Mouse (Mus musculus) lung, postnatal 4 days (tissue): ENCODE data around the gene Glo1.

Experiments
- DNase-seq, 2 experiments: peaks; one replicate each; pipeline ENCODE4 v3.0.0; 2021

Glo1 gene

DNA sequence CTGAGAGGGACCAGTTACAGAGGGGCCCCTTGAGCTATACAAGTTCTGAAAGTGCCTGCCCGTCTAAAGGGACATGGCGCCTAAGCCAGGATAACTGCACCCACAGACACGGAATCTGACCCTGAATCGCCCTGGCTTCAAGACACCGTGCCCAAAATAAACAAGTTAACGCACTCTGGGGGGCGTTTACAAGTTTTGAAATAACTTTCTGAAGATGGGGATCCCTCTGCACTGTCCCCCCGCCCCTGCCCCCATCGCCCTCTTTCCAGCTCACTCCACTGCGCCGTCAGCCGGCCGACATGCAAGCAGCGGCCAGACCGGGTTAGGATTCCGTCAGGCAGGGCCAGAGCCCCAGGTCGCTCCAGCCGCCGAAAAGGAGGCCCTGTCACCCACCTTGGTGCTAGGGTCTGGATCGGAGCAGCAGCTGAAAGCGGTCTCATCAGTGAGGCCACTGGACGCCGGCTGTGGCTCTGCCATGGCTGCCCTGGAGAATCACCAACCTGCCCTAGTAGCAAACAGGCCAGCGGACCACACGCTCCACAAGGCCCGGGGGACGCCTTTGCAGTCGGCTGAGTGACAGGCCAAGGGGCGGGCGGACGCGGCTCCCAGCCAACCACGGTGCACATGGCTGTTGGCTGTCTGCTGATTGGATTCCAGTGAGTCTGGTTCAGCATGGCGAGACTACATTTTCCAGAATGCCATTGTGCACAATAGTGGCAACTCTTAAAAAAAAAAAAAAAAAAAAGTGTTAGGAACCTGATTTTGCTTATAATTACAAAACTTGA lies 14.4 kb downstream of the Glo1 start:
- DNase-seq: peak; percentile 100

DNA sequence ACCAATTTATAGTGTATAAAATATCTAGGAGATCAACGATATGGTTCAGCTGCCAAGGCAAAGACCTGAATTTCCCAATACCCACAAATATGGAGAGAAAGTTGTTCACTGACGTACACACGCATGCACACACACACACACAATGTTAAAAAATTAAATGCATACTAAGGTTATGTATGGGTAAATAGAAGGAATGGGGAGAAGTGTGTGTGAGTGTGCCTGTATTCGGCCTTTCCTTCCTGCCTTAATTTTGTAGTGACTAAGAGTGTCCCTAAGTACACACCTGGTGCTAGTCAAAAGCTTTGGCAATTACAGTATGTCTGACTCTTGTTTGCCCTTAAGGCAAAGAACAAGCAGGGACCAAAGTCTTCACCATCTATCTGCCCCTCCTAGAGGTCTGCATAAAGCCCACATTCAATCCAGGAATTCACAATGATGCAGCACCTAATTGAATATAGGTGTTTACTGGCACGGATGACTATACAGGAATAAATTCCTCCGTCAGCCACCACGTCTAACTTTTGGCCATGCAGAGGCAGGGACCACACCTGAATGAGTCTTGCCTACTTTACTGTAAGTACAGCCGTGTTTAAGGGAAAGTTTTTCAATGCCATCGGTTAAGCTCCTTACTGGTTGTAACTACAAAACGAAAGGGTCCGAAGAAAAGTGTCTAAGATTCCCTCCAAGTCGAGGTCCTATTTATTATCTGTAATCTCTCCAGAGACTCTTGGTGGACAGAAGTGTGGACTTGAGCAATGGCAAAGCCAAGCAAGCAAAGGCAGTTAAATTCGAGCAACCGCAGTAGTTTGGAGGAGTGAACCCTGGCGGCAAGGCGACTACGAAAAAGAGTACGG lies 15.2 kb downstream of the Glo1 start:
- DNase-seq: no peak

DNA sequence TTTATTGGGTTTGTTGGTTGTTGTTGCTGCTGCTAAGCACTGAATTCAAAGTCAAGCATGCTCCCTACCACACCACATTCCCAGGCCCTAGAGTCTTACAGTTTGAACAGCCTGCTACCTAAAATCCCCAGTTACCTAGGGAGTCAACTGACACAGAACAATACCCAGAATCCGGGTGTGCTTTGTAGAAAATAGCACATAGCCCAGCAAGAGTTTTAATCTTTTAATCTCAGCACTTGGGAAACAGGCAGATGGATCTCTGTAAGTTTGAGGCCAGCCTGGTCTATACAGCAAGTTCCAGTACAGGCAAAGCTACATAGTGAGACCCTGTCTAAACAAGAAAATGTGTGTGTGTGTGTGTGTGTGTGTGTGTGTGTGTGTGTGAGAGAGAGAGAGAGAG lies 15.9 kb downstream of the Glo1 start:
- DNase-seq: no peak

DNA sequence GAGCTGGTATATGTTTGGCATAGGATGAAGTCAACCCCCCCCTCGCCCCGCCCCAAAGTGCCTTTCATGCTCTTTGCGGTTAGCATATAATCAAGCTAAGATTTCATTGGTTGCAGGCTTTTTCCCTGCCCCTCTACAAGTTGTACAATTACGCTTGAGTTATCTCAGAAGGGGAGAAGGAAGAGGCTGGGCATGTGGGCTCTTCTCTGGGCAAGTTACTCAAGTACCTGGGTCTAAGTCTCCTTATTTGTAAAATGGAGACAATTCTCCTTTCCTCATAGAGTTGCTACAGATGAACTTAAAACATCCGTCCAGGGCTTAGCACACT lies 16.7 kb downstream of the Glo1 start:
- no peak for DNase-seq

DNA sequence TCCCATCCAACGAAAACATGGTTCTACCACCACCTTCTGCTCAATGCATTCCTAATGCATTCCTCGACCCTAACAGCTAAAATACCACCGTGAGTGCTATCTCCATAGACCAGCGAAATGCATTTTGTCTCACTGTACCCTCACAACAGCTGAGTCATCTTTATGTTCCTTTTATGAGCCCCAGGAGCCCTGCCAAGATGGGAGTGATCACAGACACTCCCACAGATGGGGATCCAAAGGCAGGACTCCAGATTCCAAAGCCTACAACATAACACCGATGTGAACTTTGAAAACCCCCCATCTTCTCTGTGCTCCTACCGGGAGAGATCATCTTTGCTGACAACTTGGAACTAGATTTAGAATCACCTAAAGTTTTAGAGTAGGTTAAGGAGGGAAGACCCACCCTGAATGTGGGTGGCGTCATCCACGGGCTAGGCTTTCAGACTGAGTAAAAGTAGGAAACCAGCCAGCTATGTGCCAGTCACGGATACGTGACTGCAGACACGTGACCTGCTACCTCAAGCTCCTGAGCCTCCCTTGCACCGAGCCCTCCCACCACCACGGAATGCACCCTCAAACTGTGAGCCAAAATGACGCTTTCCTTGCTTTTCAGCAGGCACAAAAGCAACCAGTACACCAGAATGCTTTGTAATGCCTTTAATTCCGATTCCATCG lies 17.2 kb downstream of the Glo1 start:
- peak in 1 of 2 experiments; percentile 27 for DNase-seq

DNA sequence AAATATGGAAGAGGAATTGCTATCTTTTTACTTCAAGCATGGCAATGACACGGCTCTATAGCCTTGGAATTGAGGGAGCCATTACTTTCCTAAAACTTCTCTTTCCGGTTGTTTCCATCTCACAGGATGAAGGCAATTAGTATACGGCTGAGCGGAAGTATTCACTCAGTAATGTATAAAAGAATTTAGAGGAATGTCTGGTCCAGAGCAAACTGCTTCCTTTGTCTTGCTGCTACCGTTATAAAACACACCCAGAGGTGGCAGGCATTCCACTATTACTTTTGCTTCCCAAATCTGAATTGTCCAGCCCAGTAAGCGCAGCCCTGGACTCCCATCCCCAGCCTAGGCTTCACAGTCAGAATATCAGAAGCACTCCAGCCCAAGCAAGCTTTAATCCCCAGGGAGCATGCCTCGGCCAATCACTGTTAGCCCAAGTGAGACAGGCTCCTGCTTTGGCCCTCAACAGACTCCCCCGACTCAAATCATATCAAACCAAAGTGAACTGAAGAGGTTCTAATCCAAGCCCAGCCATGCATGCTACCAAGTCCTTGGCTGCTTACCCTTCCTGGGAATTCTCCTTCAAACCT lies 18.7 kb downstream of the Glo1 start:
- peak in 1 of 2 experiments; percentile 22 for DNase-seq

DNA sequence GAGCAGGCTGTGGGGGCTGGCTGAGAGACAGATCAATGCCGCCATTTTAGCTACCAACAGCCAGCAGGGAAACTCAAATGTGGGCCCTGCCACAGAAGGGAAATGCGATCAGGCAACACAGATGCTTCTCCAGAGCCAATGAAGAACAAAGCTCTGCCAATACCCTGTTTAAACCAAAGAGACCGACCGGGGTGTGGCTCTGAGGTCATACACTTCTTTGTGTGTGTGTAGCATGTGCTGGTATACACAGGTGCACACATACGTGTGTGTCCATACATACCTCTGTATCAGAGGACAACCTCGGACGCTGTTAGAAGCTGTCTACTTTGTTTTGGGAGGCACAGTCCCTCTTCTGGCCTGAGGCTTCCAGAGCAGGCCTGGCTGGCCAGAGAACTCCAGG lies 19.3 kb downstream of the Glo1 start:
- DNase-seq: peak in 1 of 2 experiments; percentile 19

DNA sequence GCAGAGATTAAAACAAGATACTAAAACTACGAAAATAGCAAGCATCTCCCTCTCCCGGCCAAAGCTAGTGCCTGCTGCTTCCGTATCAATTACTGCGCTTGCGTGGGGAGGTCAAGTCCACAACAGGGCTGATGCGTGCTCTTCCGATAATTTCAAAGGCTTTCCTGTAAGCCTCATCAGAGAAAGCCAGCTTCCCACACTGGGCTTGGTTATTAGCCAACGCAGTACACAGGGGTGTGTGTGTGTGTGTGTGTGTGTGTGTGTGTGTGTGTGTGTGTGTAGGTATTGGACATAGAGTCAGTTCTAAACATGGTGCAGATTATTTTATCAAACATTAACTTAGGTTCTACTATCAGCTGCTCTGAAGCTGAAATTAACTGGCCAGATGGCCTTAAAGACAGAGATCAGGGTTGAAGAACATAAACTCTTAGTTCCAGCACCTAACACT lies 20.0 kb downstream of the Glo1 start:
- DNase-seq: no peak

DNA sequence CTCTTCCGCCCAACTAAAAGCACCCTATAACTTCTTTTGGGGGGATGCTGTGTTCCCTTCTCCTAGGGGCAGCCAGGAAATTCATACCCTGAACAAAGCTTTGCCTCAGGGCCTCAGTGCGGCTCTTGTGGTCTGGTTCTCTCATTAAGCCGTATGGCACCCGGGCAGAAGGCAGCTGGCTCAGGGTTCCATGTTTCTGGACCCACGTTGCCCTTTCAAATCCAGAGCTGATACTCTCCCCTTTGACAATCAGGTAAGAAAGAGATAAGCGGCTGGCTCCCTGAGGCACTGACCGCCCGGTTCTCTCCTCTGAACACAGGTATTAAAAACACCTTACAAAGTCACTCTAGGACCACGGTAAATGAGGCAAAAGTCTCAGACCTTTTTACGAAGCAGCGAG lies 20.5 kb downstream of the Glo1 start:
- no peak for DNase-seq

DNA sequence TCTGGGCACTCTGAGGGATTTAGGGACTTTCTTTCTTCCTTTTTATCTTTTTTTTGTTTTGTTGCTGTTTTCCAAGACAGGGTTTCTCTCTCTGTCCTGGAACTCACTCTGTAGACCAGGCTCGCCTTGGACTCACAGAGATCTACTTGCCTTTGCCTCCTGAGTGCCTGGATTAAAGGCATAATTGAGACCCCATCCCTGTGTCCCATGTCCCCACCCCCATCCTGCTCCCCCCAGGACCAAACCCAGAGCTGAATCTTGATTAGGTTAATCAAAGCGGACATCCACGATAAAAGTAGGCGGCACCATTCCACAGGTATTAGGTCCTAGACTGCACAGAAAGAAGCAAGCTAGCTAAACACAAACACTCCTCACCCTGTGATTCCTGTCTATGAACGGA lies 21.7 kb downstream of the Glo1 start:
- no peak for DNase-seq

DNA sequence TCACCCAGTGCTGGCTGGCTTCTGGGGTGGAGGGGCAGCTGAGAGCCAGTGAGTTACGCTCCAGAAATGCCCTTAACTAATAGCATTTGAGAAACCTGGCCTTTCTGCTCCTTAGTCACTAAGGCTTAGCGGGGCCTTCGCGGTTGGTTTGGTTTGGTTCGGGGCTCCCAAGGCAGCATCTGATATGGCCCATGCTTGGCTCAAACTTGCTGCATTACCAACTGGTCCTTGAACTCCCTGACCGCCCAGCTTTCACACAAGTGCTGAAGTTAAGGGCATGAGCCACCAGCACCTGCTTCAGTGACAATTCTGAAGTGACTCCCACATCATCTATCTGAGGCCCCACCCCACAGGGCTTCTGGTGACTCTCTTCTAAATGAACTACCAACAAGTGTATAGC lies 22.4 kb downstream of the Glo1 start:
- no peak for DNase-seq

DNA sequence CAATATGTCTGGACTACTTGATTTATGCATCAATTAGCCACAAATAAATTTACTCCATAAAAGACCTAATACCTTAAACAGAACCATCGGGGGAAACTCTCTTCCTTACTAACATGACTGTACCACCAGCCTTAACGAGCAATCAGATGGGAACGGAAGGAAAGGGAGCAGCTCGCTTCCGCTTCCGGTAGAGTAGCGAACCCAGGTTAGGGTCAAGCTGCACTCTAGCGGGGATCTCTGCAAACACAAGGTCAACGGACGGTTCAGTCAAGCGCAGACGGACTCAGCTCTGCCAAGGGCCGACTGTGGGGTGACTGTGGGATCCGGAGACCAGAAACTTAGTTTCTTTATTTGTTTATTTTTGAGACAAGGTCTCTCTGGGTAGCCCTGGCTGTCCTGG lies 24.5 kb downstream of the Glo1 start:
- peak in 1 of 2 experiments; percentile 14 for DNase-seq

DNA sequence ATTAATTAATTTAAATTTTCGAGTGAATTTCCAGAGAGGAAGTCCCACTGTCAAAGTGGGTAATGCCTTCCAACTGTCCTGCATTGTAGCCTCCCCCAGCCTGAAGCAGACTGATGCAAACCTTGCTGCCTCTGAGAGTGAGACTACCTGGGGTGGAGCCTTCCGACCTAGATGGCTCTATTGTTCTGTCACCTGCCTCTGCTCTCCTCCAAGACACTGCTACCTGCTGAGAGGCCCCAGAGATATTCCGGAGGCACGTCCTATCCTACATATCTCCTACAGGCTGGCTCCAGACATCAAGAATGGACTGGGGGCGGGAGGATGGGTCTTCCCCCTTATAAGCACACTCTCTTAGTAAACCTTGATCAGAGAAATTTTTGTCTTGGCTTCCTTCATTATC lies 28.4 kb downstream of the Glo1 start:
- no peak for DNase-seq

DNA sequence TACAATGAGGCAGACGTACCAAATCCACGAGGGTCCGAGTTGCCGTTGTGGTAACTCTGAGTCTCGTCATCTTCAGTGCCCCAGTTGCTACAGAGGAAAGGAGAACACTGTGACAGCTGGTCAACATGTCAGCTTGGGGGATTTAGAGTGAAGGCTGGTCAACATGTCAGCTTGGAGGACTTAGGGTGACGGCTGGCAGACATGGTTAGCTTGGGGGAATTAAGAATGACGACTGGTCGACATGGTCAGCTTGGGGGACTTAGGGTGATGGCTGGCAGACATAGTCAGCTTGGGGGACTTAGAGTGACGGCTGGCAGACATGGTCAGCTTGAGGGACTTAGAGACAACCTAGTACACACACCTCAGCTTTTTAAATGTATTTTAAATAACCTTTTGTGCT lies 28.9 kb downstream of the Glo1 start:
- no peak for DNase-seq

DNA sequence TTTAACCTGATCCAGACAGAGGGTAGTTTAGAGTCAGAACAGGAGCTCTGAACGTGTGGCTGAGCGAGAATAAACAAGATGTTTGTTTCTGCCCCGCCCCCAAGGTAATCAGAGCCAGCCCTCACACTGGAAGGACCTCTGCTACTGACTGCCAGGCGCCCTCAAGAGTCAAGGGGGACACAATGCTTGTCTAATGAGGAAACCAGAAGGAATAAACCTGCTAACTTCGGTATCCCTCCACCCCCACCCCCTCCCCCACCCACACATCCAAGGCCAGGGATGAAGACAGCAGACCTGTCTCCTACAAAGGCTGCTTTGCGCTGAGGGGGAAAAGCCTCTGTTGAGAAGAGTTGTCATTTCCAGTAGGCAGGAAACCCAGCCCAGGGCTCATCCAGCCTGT lies 31.8 kb downstream of the Glo1 start:
- no peak for DNase-seq

DNA sequence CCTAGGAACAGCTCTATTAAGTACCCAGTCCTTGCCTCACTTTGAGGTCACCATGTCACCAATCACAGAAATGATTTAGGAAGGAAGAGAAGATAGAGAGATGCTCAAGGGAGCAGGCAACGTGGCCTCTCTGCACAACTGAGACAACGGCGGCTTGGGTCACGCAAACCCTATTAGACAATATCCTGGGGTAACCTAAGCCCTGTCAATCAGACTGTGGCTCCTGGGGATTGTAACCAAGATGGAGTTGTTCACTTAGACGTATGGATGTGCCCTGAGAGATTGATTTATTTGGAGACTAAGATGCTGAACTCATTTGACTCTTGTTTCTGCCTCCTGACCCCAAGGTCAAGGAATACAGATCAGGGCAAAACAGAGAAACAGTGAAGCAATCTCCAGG lies 32.3 kb downstream of the Glo1 start:
- no peak for DNase-seq

DNA sequence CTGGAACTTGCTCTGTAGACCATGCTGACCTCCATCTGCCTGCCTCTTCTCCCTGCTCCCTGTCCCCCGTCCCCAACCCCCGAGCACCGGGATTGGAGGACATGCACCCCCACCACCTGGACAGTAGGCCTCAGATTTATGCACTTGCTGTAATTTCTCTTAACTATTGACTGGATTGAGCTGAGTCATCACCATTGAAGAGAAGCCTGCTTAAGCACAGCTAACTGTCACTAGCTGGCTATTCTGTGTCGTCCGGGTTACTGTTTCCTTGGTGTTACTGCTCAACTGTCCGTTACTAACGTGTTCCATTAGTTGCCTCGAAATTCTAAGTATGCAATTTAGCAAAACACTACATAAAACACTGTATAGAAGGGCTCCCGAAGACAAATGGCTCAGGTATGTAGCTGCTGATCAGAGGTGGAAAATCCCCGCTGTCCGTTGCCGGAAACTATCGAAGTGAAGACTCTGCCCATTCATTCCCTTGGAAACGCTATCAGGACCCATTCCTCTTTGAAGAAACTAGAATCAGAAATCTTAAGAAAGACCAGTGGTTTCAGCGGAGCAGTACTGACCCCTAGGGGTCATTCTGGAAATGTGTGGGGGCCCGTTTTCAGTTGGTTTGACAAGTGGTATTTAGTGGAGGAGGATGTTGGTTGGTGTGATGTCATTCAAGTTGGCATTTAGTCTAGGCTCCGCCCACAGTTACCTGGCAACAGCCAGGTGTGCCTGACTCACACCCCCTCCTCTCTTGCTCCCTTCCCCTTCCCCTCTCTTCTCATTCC lies 36.1 kb downstream of the Glo1 start:
- DNase-seq: peak; percentile 56 to 79

DNA sequence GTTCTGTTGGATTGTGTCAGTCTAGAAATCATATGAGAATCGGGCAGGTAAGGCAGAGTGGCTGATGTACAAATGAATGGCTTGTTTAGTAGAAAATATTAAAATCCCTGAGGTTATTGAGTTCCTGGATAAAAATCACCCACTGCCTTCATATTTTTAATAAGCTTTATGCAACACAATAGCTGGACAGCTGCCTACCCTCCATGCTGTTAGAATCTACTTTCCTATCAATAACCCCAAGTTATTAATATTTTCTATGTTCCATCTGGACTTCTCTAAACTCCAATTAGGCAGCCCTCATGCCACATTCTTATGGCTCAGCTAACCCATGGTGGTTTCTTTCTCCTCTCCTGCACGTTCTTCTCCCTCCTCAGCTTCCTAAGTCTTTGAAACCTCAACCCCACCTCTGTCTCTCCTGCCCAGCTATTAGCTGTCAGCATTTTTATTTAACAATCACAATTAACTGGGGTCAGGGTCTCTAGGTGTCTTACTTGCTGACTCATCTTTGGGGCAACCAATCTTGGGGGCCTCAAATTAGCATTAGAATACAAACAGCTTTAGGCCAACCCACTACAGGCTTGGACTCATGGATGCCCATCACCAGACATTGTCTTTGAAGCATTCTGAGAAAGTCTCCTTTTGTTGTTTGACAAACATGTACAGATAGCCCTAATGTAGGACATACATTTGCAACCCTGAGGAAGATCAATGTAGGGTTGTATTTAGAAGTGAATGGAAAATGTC lies 43.2 kb downstream of the Glo1 start:
- DNase-seq: no peak

DNA sequence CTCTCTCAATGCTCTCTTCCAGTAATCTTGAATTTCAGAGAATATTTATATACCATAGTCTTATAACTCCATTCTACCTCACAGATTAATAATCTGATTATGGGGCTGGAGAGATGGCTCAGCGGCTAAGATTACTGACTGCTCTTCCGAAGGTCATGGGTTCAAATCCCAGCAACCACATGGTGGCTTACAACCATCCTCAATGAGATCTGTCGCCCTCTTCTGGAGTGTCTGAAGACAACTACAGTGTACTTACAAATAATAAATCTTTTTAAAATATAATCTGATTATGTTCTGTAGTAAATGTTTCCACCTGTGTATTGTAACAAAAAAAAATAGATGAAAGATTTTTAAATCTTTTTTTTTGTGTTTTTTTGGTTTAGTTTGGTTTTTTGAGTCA lies 44.4 kb downstream of the Glo1 start:
- no peak for DNase-seq

DNA sequence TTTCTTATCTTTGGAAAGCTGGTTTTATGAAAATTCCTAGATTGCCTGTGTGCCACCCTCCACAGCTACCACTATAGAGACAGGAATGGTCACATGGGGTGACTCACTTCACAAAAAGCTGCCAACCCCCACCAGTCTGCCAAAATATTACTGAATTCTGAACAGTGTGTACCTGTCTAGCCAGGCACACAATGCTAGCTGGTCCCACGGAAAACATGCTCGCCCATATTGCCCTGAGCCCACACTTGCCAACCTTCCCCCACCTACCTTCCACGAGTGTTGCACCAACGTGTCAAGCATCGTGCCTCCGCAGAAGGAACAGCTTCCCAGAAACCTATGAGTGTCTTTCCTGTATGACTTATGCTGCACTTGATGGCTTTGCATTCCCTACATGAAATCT lies 45.5 kb downstream of the Glo1 start:
- no peak for DNase-seq

DNA sequence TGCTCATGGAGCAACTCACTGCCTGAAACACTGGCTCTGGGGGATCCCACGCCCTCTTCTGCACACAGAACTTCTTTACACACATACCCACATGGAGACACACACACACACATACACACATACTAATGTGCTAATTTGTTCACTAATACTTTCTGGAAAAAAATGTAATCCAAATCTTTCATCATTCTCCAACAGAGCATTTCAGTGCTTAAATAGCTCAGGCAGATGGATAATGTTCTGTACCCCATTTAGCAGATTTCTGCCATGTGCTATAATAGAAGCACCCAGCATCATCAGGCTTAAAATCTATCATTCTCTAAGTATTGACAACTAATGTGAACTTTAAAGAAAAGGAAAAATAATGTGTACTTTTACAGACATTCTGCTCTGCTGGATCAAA lies 45.9 kb downstream of the Glo1 start:
- DNase-seq: no peak

DNA sequence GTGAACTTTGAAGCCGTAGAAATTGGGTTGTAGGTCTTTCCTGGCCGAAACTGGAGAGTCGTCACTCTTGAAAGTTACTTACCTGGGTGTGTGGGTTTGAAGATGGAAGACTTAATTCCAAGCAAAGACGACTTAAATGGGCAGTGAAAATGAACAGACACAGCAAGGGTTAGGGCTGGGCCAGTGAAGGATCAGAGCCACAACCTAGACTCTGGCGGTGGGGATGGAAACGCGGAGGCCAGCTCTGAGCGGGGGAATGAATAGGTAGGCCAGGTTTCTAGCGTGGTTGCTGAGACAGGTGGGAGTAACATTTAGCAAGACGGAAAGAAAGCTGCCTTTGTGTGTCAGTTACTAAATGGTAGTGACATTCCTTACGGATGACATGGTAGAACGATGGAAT lies 49.7 kb downstream of the Glo1 start:
- DNase-seq: no peak
